Mouse (Mus musculus) Patski (cell line): ENCODE results near the gene Hsd17b3. TPM values are rescaled to one million over a fixed set of nuclear protein-coding genes. Genes with fewer than 3 reads are reported as not detected.
"Not testable (repeated sequence)": the region's sequence is repeated elsewhere in the genome, so short reads cannot be mapped to it uniquely, and the experiment has no call there.

Experiments used
- ATAC-seq: fragments of 100-300 bp; one replicate; pipeline ENCODE4 v1.8.0; 2021
- CTCF ChIA-PET: fragments of 350-600 bp; sonication (Branson Sonifier 250); formaldehyde crosslinking; loops from one replicate; lab custom pipeline; 2022; ENCODE audit warnings: inconsistent platforms; lab: Charles Lee
- POLR2A ChIA-PET: fragments of 350-600 bp; sonication (Branson Sonifier 250); formaldehyde crosslinking; loops from one replicate; lab custom pipeline; 2022; ENCODE audit warnings: antibody characterized with exemption, inconsistent platforms; lab: Charles Lee
- DNase-seq: peaks from one replicate; pipeline ENCODE4 v3.0.0-alpha.2; 2011; ENCODE audit warnings: low read depth, low spot score
- H3K27me3 ChIP-seq: fragments of 371-371 bp; one replicate; pipeline ENCODE4 v1.5.1; 2021
- CTCF ChIP-seq: fragments of 100-300 bp; IDR thresholded peaks from one replicate; pipeline ENCODE4 v1.5.1; 2021
- in situ Hi-C: fragments of 300-500 bp; cut with MboI; formaldehyde crosslinking; loops from 3 replicates; pipeline ENCODE4 v1.11.1; 2018; ENCODE audit warnings: low pct_unique_long_range_greater_than_20kb, mixed read lengths
- polyA plus RNA-seq: library from polyadenylated mRNA; unstranded; gene quantifications from one replicate; pipeline ENCODE4 v1.2.3, GENCODE M21; 2021

Gene Hsd17b3
- polyA plus RNA-seq, 1 experiment from 2014 or later, result not detected

DNA sequence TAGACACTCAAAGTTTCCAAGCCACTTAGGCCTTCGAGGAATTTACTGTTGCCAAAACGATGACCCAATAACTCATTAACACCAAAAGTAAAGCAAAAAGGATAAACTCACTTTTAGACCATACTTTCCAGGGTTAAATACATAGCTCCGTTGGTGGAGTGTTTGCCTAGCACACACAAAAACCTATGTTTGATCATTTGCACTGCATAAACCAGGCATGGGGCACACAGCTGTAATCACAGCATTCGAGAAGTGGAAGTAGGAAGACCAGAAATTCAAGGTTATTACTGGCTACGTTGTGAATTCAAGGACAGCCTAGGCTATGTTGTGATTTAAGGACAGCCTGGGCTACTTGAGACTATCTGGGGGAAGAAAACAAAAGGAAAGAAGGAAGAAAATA, 1.2 kb upstream of the Hsd17b3 start:
- CTCF ChIA-PET, result interaction anchor here (1.1 to 2.9 kb wide), 5 partner anchors 10 to 64 kb away, joined by 3 to 12 read pairs (median 4); no protein-coding TSS in a partner anchor
- TF ChIP-seq CTCF, result no peak
- in situ Hi-C loops, result loop anchor here (5.0 kb wide), 1 partner anchor 43 kb away; no protein-coding TSS in a partner anchor
- POLR2A ChIA-PET, result no interaction called here
- no peak for ATAC-seq
- no peak for DNase-seq
- H3K27me3 ChIP-seq, result no peaks in the 10 kb centered on the region

- H3K27me3 ChIP-seq, result no peaks in the 10 kb centered on the region
- DNase-seq (no peak), ATAC-seq (no peak)
- no peak for TF ChIP-seq CTCF
- in situ Hi-C loops, result no loop called here
- CTCF ChIA-PET, result no interaction called here
- POLR2A ChIA-PET, result no interaction called here
Observed at GRCm38 (mm10) chr13:64088057-64088456, 973 bp downstream of the Hsd17b3 start.

- TF ChIP-seq CTCF, result no peak
- in situ Hi-C loops, result no loop called here
- ATAC-seq, result no peak
- no peaks in the 10 kb centered on the region for H3K27me3 ChIP-seq
- ChIA-PET POLR2A (no interaction called here), CTCF (no interaction called here)
- DNase-seq, result no peak
Observed at GRCm38 (mm10) chr13:64086036-64086435, 3.0 kb downstream of the Hsd17b3 start.

DNA sequence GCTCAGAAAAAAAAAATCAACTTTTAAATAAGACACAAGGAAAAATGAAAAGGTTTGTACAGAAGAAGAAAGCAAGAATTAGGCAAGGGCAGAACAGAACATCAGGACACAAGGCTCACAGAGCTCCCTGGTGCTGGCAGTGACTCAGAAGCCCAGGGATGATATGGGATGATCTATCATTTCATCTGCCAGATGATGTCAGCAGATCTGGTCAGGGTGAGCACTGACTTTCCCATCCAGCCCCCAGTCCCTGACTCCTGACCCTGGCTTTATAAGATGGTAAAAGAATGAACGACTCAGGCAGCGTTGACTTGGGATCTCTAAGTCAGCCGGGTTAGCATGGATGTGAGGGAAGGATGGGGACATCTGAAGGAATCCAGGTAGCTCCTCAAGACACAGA, 5.7 kb downstream of the Hsd17b3 start:
- CTCF ChIA-PET, result interaction anchor here (1.0 to 1.7 kb wide), 2 partner anchors 9 to 33 kb away, joined by 3 read pairs; no protein-coding TSS in a partner anchor
- POLR2A ChIA-PET, result no interaction called here
- in situ Hi-C loops, result no loop called here
- no peak for DNase-seq
- TF ChIP-seq CTCF, result no peak
- no peak for ATAC-seq
- no peaks in the 10 kb centered on the region for H3K27me3 ChIP-seq

GRCm38 (mm10) chr13:64081012-64081919, 7.8 kb downstream of the Hsd17b3 start:
- in situ Hi-C loops, result no loop called here
- TF ChIP-seq CTCF, result no peak
- POLR2A ChIA-PET, result interaction anchor here (0.7 kb wide), 1 partner anchor 287 kb away, joined by 3 read pairs; no protein-coding TSS in a partner anchor
- CTCF ChIA-PET, result no interaction called here
- ATAC-seq, result no peak
- no peak for DNase-seq
- no peaks in the 10 kb centered on the region for H3K27me3 ChIP-seq

DNA sequence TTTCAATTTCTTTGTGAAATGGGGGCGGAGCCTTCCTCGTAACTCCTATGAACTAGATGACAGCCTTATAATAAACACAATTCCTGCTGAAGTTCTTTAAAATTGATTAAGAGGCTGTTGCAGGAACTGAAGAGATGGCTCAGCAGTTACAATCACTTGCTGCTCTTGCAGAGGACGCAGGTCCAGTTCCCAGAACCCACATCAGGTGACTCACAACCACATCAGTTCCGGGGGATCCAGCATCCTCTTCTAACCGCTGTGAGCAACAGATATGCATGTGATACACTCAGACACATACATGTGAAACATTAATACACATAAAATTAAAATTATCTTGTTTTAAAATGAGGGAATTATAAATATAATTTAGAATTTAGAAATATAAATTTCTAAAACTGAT, 11.4 kb downstream of the Hsd17b3 start:
- POLR2A ChIA-PET, result no interaction called here
- in situ Hi-C loops, result no loop called here
- DNase-seq (no peak), ATAC-seq (no peak)
- CTCF ChIA-PET, result no interaction called here
- H3K27me3 ChIP-seq, result no peaks in the 10 kb centered on the region
- no peak for TF ChIP-seq CTCF

- H3K27me3 ChIP-seq, result no peaks in the 10 kb centered on the region
- in situ Hi-C loops, result no loop called here
Observed at GRCm38 (mm10) chr13:64076074-64076473, 13.0 kb downstream of the Hsd17b3 start.

GRCm38 (mm10) chr13:64066653-64067052, 22.4 kb downstream of the Hsd17b3 start:
- peak; percentile 67 for ATAC-seq
- H3K27me3 ChIP-seq, result no peaks in the 10 kb centered on the region
- no peak for DNase-seq
- CTCF ChIA-PET, result interaction anchor here (1.0 to 1.9 kb wide), 6 partner anchors 10 to 24 kb away, joined by 3 to 5 read pairs (median 4); no protein-coding TSS in a partner anchor
- in situ Hi-C loops, result no loop called here
- POLR2A ChIA-PET, result interaction anchor here (0.9 kb wide), 1 partner anchor 13 kb away, joined by 4 read pairs; no protein-coding TSS in a partner anchor
- TF ChIP-seq CTCF, result no peak

More at GRCm38 (mm10) chr13:64076074-64076473, 13.0 kb downstream of the Hsd17b3 start:
- TF ChIP-seq CTCF, result no peak
- DNase-seq (no peak), ATAC-seq (no peak)
- ChIA-PET POLR2A (no interaction called here), CTCF (interaction anchor here (1.3 to 1.6 kb wide), 2 partner anchors 9 to 14 kb away, joined by 3 to 5 read pairs; no protein-coding TSS in a partner anchor)

DNA sequence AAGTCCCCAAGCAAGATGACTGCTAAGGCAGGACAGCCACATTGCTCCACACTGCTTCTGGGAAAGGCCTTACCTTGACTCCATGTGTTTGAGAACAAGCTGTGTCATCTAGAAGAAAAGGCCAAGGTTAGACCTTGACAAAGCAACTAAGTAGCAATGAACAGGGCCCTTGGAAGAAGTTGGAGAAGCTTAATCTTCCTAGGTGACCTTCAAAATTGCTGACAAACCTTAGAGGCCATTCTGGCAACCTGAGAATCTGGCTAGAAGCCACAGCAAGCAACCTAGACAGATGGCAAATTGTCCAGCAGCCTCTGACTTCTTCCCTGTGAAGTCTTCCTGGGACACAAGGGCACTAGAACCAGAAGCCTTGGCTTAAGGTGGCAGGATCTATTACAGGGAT, 24.8 kb downstream of the Hsd17b3 start:
- ATAC-seq (no peak), DNase-seq (no peak)
- no peaks in the 10 kb centered on the region for H3K27me3 ChIP-seq
- CTCF ChIA-PET, result interaction anchor here (0.7 kb wide), 1 partner anchor 36 kb away, joined by 4 read pairs; no protein-coding TSS in a partner anchor
- POLR2A ChIA-PET, result no interaction called here
- in situ Hi-C loops, result no loop called here
- TF ChIP-seq CTCF, result no peak

DNA sequence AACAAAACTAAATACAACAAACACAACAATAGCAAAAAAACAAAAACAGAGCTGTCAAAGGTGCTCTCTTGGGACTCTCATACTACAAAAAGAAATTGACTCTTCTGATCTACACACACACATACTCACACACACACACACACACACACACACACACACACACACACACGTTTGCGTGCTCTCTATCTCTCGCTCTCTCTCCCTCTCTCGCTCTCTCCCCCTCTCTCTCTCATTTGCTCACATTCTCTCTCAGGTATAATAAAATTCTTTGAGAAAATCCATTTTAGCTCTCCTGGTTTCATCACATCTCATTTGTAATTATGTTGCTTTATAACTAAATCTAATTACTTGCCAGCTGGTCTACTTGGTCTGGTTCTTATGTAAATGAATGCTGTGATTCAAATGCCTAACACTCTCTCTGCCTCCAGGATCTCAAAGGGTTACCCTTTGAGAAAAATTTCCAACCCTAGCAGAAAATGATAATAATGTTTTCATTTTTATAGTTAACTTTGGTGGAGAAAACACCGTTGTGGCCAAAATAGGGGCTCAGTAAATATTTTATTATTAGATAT, 28.0 kb downstream of the Hsd17b3 start:
- ChIA-PET POLR2A (no interaction called here), CTCF (no interaction called here)
- no peaks in the 10 kb centered on the region for H3K27me3 ChIP-seq
- ATAC-seq (no peak), DNase-seq (no peak)
- in situ Hi-C loops, result no loop called here
- TF ChIP-seq CTCF, result no peak

DNA sequence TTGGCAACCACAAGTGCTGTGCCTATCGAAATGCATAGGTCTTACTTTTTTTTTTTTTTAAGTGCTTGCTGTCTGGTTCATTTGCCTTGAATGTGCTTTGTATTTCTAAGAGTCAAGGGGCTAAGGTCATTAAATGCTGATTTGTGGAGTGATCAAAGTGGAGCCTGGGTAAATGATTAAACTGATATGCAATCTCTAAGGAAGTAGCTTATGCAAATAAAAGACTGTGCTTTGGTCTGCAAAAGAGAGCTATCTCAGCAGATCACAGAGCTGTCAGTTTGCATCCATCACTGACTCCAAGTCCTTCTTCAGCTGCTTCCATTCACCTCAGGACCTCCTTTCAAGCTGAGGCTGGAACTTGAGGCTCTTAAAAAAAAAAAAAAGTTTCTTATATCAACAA, 35.1 kb downstream of the Hsd17b3 start:
- ATAC-seq, result no peak
- no peak for DNase-seq
- ChIA-PET CTCF (interaction anchor here (1.0 to 1.6 kb wide), 6 partner anchors 8 to 46 kb away, joined by 3 to 4 read pairs (median 4); no protein-coding TSS in a partner anchor), POLR2A (interaction anchor here (0.6 to 0.9 kb wide), 3 partner anchors 13 to 47 kb away, joined by 3 to 5 read pairs (median 4); no protein-coding TSS in a partner anchor)
- in situ Hi-C loops, result no loop called here
- no peak for TF ChIP-seq CTCF
- H3K27me3 ChIP-seq, result no peaks in the 10 kb centered on the region

- CTCF ChIA-PET, in situ Hi-C loops, POLR2A ChIA-PET, H3K27me3 ChIP-seq, DNase-seq, ATAC-seq: not testable (repeated sequence)
Observed at GRCm38 (mm10) chr13:64052281-64052680, 36.7 kb downstream of the Hsd17b3 start.
